Mouse (Mus musculus) hindbrain, embryonic 14.5 days (tissue): ENCODE measurements at regions not wholly inside any gene's neighbourhood (a gene's known extent, or its start where the extent isn't known, plus 50 kb on each side); places are given as distances from the start of the nearest gene placed in this dataset.
A peak's percentile ranks its signal among the peaks of the same experiment; 100 is the strongest.

Source experiments
- ATAC-seq: fragments of 200-750 bp; cut with Nextera tagmentation; 2 replicates; pipeline ENCODE4 v1.8.0; 2017; ENCODE audit warnings: moderate number of reproducible peaks, mild to moderate bottlenecking, moderate TSS enrichment, moderate library complexity; ENCODE audit not compliant: low FRiP score
- DNase-seq: peaks from one replicate; pipeline ENCODE4 v3.0.0-alpha.2; 2015; ENCODE audit warnings: low spot score
- H3K27ac ChIP-seq: fragments of 300-500 bp; sonication (generic); 2 replicates; pipeline ENCODE4 v1.5.1; 2014; ENCODE audit warnings: mild to moderate bottlenecking, moderate library complexity
- H3K27me3 ChIP-seq: fragments of 300-500 bp; sonication (generic); 2 replicates; pipeline ENCODE4 v1.6.1; 2014; ENCODE audit warnings: mild to moderate bottlenecking, low read length, mixed read lengths; ENCODE audit not compliant: control insufficient read depth, insufficient read depth
- H3K36me3 ChIP-seq: fragments of 300-500 bp; sonication (generic); replicated peaks from 2 replicates; pipeline ENCODE4 v1.6.1; 2014; ENCODE audit not compliant: control insufficient read depth, insufficient read depth
- H3K4me1 ChIP-seq: fragments of 300-500 bp; sonication (generic); replicated peaks from 2 replicates; pipeline ENCODE4 v1.6.1; 2014; ENCODE audit warnings: antibody characterized with exemption, low read length, mixed read lengths; ENCODE audit not compliant: control insufficient read depth, insufficient read depth
- H3K4me2 ChIP-seq: fragments of 300-500 bp; sonication (generic); replicated peaks from 2 replicates; pipeline ENCODE4 v1.6.1; 2014; ENCODE audit warnings: mild to moderate bottlenecking, moderate library complexity
- H3K4me3 ChIP-seq: fragments of 300-500 bp; sonication (generic); replicated peaks from 2 replicates; pipeline ENCODE4 v1.5.1; 2014; ENCODE audit warnings: mild to moderate bottlenecking, low read length
- H3K9ac ChIP-seq: fragments of 300-500 bp; sonication (generic); 2 replicates; pipeline ENCODE4 v1.6.1; 2014
- H3K9me3 ChIP-seq: fragments of 300-500 bp; sonication (generic); 2 replicates; pipeline ENCODE4 v1.6.1; 2016; ENCODE audit warnings: low read length; ENCODE audit not compliant: control insufficient read depth
- WGBS: fragments of 180-500 bp; shearing (Covaris S2); extraction: QIAGEN DNeasy Blood & Tissue Kit; methylation state at CpG from one replicate; pipeline ENCODE4 v1.1.7; 2014; 5-methylcytosine and 5-hydroxymethylcytosine counted together

DNA sequence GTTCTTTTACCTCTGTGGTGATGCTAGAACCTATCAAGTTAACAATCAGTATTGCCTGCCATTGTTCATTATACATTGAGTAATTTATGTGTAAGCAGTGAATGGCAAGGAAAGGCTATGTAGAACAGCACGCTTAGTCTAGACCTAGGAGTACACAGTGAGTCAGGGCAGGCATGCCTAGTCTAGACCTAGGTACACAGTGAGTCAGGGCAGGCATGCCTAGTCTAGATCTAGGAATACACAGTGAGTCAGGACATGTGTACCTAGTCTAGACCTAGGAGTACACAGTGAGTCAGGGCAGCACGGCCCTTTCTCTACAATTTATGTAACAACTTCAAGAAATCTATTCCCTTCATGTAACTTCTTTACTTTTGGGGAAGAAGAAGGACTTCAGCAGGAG, 347.2 kb downstream of the Tmem232 start:
- H3K27me3 ChIP-seq: no peaks in the 10 kb centered on the region
- no peak overlapping the region for H3K4me3 ChIP-seq
- H3K27ac ChIP-seq: no peak overlapping the region
- H3K9me3 ChIP-seq: no peaks in the 10 kb centered on the region
- no peak for ATAC-seq
- H3K9ac ChIP-seq: no peak overlapping the region
- H3K4me2 ChIP-seq: no peak overlapping the region
- H3K36me3 ChIP-seq: no peaks in the 10 kb centered on the region
- WGBS: 91% methylated on average over 2 of the region's 2 CpGs
- no peaks in the 10 kb centered on the region for H3K4me1 ChIP-seq
- DNase-seq: no peak

DNA sequence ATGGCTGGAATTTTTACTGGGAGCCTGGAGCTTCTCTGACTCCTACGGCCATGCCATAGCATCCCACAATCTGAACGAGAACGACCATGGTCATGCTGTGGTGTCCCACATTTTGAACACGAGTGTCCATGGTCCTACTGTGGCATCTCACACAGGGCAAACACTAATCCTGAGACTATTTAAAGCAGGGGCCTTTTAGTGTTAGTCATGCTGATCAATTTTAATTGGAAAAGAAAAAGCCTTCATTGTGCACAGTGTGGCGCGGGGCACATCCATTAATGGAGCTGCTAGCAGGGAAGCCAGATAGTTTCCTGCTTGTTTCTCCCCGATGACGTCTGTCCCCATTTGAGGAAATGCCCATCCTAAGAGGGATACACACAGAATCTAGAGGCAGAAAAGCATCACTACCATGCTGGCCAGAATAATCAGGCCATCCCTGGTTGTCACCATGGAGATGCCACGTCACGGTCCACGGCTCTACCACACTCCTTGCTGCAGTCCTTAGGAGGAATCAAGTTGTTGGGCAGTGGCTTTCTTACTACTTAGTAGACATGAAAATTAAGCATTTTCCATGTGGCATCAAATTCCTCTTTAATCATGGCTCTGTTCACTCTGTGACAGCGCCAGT, 348.0 kb downstream of the Tmem232 start:
- H3K4me3 ChIP-seq: no peak overlapping the region
- H3K4me2 ChIP-seq: no peak overlapping the region
- H3K27me3 ChIP-seq: no peaks in the 10 kb centered on the region
- no peaks in the 10 kb centered on the region for H3K36me3 ChIP-seq
- H3K4me1 ChIP-seq: no peaks in the 10 kb centered on the region
- DNase-seq (no peak), ATAC-seq (peak; percentile 60; the same call in 1 of the 2 replicates)
- H3K9me3 ChIP-seq: no peaks in the 10 kb centered on the region
- H3K9ac ChIP-seq: no peak overlapping the region
- H3K27ac ChIP-seq: no peak overlapping the region
- 59% methylated on average over 12 of the region's 12 CpGs for WGBS

DNA sequence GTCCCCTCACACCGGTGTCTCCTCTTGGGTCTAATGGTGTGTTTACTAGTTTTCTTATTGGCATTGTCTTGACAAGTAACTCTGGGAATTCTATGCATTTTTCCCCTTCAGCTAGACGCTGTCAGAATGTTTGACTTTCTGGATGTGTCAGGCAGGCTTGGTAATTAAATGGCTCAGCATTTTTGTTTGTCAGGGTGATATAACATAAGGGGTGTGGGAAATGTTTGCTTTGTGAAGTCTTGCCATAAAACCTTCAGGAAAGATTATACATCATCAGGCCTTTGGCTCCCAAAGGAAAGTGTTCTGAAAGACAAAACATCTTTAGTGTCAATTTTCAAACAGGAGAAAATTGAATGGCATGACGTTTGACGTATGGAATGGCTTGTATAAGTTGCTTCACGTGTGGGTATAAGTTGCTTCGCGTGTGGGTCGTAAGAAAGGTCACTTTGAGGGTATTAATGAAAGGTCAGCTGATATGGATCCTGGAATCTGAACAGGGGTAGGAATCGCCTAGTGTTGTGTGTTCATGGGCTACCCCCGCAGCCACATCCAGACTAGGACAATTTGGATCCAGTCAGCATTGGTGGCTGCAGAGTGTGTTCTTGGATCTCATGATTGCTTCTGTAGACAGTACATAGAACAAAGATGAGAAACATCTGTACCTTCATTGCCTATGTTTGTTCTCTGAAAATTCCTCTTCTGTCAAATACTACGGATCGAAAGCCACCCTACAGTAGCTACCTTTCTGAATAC, 349.6 kb downstream of the Tmem232 start:
- WGBS: 81% methylated on average over 12 of the region's 12 CpGs
- DNase-seq (no peak), ATAC-seq (no peak)
- no peak overlapping the region for H3K4me2 ChIP-seq
- no peak overlapping the region for H3K9ac ChIP-seq
- H3K27ac ChIP-seq: no peak overlapping the region
- no peak overlapping the region for H3K4me3 ChIP-seq
- H3K27me3 ChIP-seq: no peaks in the 10 kb centered on the region
- H3K36me3 ChIP-seq: no peaks in the 10 kb centered on the region
- H3K9me3 ChIP-seq: no peaks in the 10 kb centered on the region
- H3K4me1 ChIP-seq: no peaks in the 10 kb centered on the region

DNA sequence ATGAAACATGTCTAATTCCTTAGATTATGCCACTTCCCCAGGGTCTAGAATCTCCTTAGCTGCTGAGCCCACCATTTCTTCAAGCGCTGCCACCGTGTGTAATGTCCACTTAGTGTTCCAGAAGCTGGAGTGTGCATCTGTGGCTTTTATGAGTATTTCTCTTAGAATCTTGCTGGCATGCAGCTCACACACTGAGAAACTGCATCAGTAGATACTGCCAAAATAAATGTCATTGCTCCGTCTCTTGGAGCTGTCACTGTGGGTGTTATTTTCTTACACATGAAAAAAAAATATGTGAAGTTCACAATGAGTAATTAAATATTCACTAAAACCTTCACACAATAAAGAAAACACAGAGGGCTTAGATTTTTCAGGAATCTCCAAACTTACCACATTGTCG, 345.3 kb upstream of the 4930583I09Rik start:
- H3K9ac ChIP-seq: no peak overlapping the region
- H3K9me3 ChIP-seq: no peaks in the 10 kb centered on the region
- WGBS: 85% methylated on average over 4 of the region's 4 CpGs
- H3K4me1 ChIP-seq: no peaks in the 10 kb centered on the region
- no peak overlapping the region for H3K27ac ChIP-seq
- no peak overlapping the region for H3K4me3 ChIP-seq
- H3K4me2 ChIP-seq: no peak overlapping the region
- no peaks in the 10 kb centered on the region for H3K36me3 ChIP-seq
- H3K27me3 ChIP-seq: no peaks in the 10 kb centered on the region
- no peak for DNase-seq
- no peak for ATAC-seq

DNA sequence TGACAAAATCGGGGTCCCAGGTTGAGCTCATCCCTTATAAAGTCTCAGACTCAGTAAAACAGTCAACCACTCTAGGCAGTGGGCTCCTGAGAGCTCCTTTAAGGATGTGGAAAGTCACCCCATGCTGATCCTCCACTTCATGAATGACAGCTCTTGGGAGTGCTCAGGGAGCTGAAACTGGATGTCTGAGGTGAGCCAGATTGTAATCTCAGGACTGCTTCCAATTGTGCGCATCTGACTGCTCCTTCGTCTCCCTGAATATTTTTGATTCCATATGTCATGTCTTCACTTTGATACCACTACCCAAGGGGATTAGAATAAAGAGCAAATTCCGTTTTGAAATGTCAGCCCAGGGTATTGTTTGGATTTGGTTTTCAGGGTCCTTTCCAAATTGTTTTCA, 339.9 kb upstream of the 4930583I09Rik start:
- no peak for DNase-seq
- ATAC-seq: no peak
- H3K27me3 ChIP-seq: no peaks in the 10 kb centered on the region
- no peak overlapping the region for H3K9ac ChIP-seq
- H3K4me3 ChIP-seq: no peak overlapping the region
- H3K4me1 ChIP-seq: no peaks in the 10 kb centered on the region
- no peaks in the 10 kb centered on the region for H3K36me3 ChIP-seq
- no peaks in the 10 kb centered on the region for H3K9me3 ChIP-seq
- H3K4me2 ChIP-seq: no peak overlapping the region
- no peak overlapping the region for H3K27ac ChIP-seq
- WGBS: 63% methylated on average over 4 of the region's 4 CpGs

DNA sequence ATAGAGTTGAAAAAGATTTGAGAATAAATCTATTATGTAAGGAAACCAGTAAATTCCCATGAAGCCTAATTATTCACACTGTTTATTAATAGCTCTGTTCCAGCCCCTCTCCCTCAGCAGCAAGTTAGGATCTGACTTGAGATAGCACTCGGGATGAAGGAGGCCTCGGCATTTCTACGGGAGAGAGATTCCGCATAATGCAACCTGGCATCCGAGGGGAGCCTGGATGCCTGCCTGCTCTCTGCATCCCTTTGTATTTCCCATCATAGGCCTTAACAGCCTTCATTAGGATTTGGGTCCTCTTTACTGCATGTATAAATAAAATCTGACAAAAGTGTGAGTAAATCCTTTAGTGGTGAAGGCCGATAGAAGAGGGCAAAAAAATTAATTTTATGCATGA, 338.2 kb upstream of the 4930583I09Rik start:
- H3K4me2 ChIP-seq: no peak overlapping the region

GRCm38 (mm10) chr17:65173236-65173635, 337.4 kb upstream of the 4930583I09Rik start:
- Histone ChIP-seq H3K4me2 (no peak overlapping the region), H3K36me3 (no peaks in the 10 kb centered on the region), H3K4me1 (no peaks in the 10 kb centered on the region), H3K27ac (no peak overlapping the region), H3K4me3 (no peak overlapping the region), H3K27me3 (no peaks in the 10 kb centered on the region), H3K9ac (no peak overlapping the region), H3K9me3 (no peaks in the 10 kb centered on the region)
- ATAC-seq: no peak
- DNase-seq: no peak
- 95% methylated on average over 3 of the region's 3 CpGs for WGBS

More for the DNA sequence above, 338.2 kb upstream of the 4930583I09Rik start:
- H3K27me3 ChIP-seq: no peaks in the 10 kb centered on the region
- no peak for ATAC-seq
- H3K4me1 ChIP-seq: no peaks in the 10 kb centered on the region
- no peak for DNase-seq
- H3K27ac ChIP-seq: no peak overlapping the region
- no peak overlapping the region for H3K4me3 ChIP-seq
- H3K9me3 ChIP-seq: no peaks in the 10 kb centered on the region
- no peak overlapping the region for H3K9ac ChIP-seq
- no peaks in the 10 kb centered on the region for H3K36me3 ChIP-seq
- WGBS: 62% methylated on average over 6 of the region's 6 CpGs

GRCm38 (mm10) chr17:65170691-65171090, 334.8 kb upstream of the 4930583I09Rik start:
- 55% methylated on average over 4 of the region's 4 CpGs for WGBS
- DNase-seq (no peak), ATAC-seq (no peak)
- H3K4me2 ChIP-seq: no peak overlapping the region
- H3K4me1 ChIP-seq: no peaks in the 10 kb centered on the region
- H3K4me3 ChIP-seq: no peak overlapping the region
- no peaks in the 10 kb centered on the region for H3K27me3 ChIP-seq
- H3K9ac ChIP-seq: no peak overlapping the region
- no peaks in the 10 kb centered on the region for H3K36me3 ChIP-seq
- no peaks in the 10 kb centered on the region for H3K9me3 ChIP-seq
- H3K27ac ChIP-seq: peak overlapping the region; percentile 51

DNA sequence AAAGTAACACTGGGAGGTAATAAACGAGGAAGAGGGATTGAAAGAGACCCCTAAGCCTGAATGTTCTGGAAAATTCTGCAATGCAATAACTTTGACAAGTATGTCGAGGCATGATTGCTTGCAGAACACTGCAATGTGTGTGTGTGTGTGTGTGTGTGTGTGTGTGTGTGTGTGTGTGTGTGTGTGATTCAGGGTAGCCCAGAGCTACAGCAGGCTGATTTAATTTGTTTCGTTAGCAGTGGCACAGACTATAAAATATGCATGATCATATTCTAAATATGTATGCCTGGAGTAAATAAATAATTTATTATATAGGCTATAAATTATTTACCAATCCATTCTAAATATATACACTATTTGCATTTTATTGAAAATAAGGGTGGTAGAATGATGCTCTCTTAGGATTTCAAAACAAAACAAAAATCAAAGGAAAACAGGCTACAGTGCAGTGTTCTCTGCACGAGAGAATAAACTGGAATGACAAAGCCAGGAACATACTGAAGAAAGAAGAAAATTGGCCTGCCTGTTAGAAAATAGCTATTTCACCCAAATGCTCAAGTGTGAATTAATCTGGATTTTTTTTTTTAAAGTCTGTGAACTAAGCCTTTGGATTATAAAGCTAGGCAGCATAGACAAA, 334.2 kb upstream of the 4930583I09Rik start:
- H3K27me3 ChIP-seq: no peaks in the 10 kb centered on the region
- H3K36me3 ChIP-seq: no peaks in the 10 kb centered on the region
- ATAC-seq (no peak), DNase-seq (peak; percentile 48)
- no peak overlapping the region for H3K4me3 ChIP-seq
- H3K9me3 ChIP-seq: no peaks in the 10 kb centered on the region
- no peak overlapping the region for H3K9ac ChIP-seq
- no peaks in the 10 kb centered on the region for H3K4me1 ChIP-seq
- 62% methylated on average over 4 of the region's 4 CpGs for WGBS
- H3K27ac ChIP-seq: peak overlapping the region; percentile 51; the same call in 1 of the 2 replicates
- H3K4me2 ChIP-seq: no peak overlapping the region
